Mouse (Mus musculus) hindbrain, embryonic 15.5 days (tissue): ENCODE measurements at regions not wholly inside any gene's neighbourhood (a gene's known extent, or its start where the extent isn't known, plus 50 kb on each side); places are given as distances from the start of the nearest gene placed in this dataset.
"Not testable (repeated sequence)": the region's sequence is repeated elsewhere in the genome, so short reads cannot be mapped to it uniquely, and the experiment has no call there.

Experiments
- ATAC-seq: fragments of 200-750 bp; cut with Nextera tagmentation; 2 replicates; pipeline ENCODE4 v1.8.0; 2017; ENCODE audit warnings: low read depth, moderate number of reproducible peaks, moderate TSS enrichment; ENCODE audit not compliant: low FRiP score
- H3K27ac ChIP-seq: fragments of 300-500 bp; sonication (generic); replicated peaks from 2 replicates; pipeline ENCODE4 v1.5.1; 2015; ENCODE audit warnings: mild to moderate bottlenecking, inconsistent platforms
- H3K27me3 ChIP-seq: fragments of 300-500 bp; sonication (generic); 2 replicates; pipeline ENCODE4 v1.6.1; 2015; ENCODE audit warnings: control low read depth, inconsistent platforms
- H3K36me3 ChIP-seq: fragments of 300-500 bp; sonication (generic); 2 replicates; pipeline ENCODE4 v1.6.1; 2015; ENCODE audit warnings: control low read depth, inconsistent platforms
- H3K4me1 ChIP-seq: fragments of 300-500 bp; sonication (generic); replicated peaks from 2 replicates; pipeline ENCODE4 v1.6.1; 2015; ENCODE audit warnings: control low read depth, inconsistent platforms
- H3K4me2 ChIP-seq: fragments of 300-500 bp; sonication (generic); 2 replicates; pipeline ENCODE4 v1.6.1; 2015; ENCODE audit warnings: moderate library complexity, mild to moderate bottlenecking, inconsistent platforms
- H3K4me3 ChIP-seq: fragments of 300-500 bp; sonication (generic); 2 replicates; pipeline ENCODE4 v1.5.1; 2015; ENCODE audit warnings: mild to moderate bottlenecking, inconsistent platforms
- H3K9ac ChIP-seq: fragments of 300-500 bp; sonication (generic); 2 replicates; pipeline ENCODE4 v1.6.1; 2015; ENCODE audit warnings: inconsistent platforms
- H3K9me3 ChIP-seq: fragments of 300-500 bp; sonication (generic); 2 replicates; pipeline ENCODE4 v1.6.1; 2016; ENCODE audit warnings: control low read depth, inconsistent platforms
- WGBS: fragments of 180-500 bp; shearing (Covaris S2); methylation state at CpG from one replicate; pipeline ENCODE4 v1.1.7; 2015; 5-methylcytosine and 5-hydroxymethylcytosine counted together

GRCm38 (mm10) chr14:114485781-114486180 is 606.2 kb upstream of the Gpc5 start:
- no peaks in the 10 kb centered on the region for H3K9me3 ChIP-seq
- no peak overlapping the region for H3K27ac ChIP-seq
- no peak overlapping the region for H3K4me3 ChIP-seq
- H3K9ac ChIP-seq = no peak overlapping the region
- H3K4me1 ChIP-seq = no peaks in the 10 kb centered on the region
- no peak for ATAC-seq
- H3K27me3 ChIP-seq = no peaks in the 10 kb centered on the region
- H3K36me3 ChIP-seq = no peaks in the 10 kb centered on the region
- no peak overlapping the region for H3K4me2 ChIP-seq
- WGBS = 94% methylated on average over 4 of the region's 4 CpGs

DNA sequence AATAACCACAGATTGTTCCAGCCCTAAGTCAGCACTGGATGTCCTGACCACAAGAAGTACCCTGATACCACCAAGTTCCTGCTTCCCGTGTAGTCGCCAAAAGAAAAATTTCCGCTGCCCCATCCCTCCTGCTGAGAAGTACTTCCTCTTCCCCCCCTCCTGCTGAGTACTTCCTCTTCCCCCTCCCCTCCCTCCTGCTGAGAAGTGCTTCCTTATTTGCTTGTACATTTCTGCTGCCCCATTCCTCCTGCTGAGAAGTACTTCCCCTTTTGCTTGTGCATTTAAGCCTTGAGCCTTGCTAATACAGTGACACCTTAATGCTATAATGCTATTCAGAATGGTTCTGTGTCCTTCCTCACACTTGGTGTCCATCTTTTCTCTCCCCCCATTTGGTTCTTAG is 598.6 kb upstream of the Gpc5 start:
- H3K27me3 ChIP-seq, H3K36me3 ChIP-seq: not testable (repeated sequence)

GRCm38 (mm10) chr14:114504976-114505375 is 587.0 kb upstream of the Gpc5 start:
- no peak overlapping the region for H3K4me2 ChIP-seq
- no peak for ATAC-seq
- H3K27me3 ChIP-seq = no peaks in the 10 kb centered on the region

More for the DNA sequence above, 598.6 kb upstream of the Gpc5 start:
- not testable (repeated sequence) for H3K9ac ChIP-seq, H3K4me1 ChIP-seq, ATAC-seq, H3K4me3 ChIP-seq, H3K27ac ChIP-seq, H3K4me2 ChIP-seq, H3K9me3 ChIP-seq
- WGBS = 100% methylated on average over 3 of the region's 3 CpGs

GRCm38 (mm10) chr14:114547910-114548680 is 543.9 kb upstream of the Gpc5 start:
- Histone ChIP-seq H3K9ac (no peak overlapping the region), H3K4me3 (no peak overlapping the region), H3K4me2 (no peak overlapping the region), H3K4me1 (no peaks in the 10 kb centered on the region), H3K27me3 (no peaks in the 10 kb centered on the region), H3K9me3 (no peaks in the 10 kb centered on the region), H3K36me3 (no peaks in the 10 kb centered on the region), H3K27ac (no peak overlapping the region)
- 82% methylated on average over 4 of the region's 4 CpGs for WGBS
- ATAC-seq = no peak

More at GRCm38 (mm10) chr14:114504976-114505375, 587.0 kb upstream of the Gpc5 start:
- Histone ChIP-seq H3K4me1 (no peaks in the 10 kb centered on the region), H3K27ac (no peak overlapping the region), H3K9ac (no peak overlapping the region), H3K4me3 (no peak overlapping the region), H3K9me3 (no peaks in the 10 kb centered on the region), H3K36me3 (no peaks in the 10 kb centered on the region)

DNA sequence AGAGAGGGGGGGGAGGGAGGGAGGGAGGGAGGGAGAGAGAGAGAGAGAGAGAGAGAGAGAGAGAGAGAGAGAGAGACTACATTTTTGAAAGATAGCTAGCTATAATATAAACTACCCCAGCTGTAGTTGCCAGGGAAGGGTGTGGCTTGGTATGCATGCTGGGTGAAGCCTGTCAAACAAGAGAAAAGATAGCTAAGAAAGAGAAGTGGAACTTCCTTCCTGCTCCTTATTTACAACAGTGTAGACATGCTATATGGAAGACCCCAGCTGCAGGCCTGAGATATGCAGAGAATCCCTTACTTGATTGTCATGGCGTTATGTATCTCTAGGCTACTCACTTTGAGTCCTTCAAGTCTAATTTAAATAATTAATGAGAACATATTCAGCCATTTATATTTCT is 542.9 kb upstream of the Gpc5 start:
- WGBS = 84% methylated on average over 1 of the region's 1 CpGs
- H3K4me2 ChIP-seq = no peak overlapping the region
- H3K9me3 ChIP-seq = no peaks in the 10 kb centered on the region
- no peak overlapping the region for H3K4me3 ChIP-seq
- ATAC-seq = no peak
- no peaks in the 10 kb centered on the region for H3K27me3 ChIP-seq
- no peaks in the 10 kb centered on the region for H3K4me1 ChIP-seq
- no peaks in the 10 kb centered on the region for H3K36me3 ChIP-seq
- H3K27ac ChIP-seq = no peak overlapping the region
- no peak overlapping the region for H3K9ac ChIP-seq

DNA sequence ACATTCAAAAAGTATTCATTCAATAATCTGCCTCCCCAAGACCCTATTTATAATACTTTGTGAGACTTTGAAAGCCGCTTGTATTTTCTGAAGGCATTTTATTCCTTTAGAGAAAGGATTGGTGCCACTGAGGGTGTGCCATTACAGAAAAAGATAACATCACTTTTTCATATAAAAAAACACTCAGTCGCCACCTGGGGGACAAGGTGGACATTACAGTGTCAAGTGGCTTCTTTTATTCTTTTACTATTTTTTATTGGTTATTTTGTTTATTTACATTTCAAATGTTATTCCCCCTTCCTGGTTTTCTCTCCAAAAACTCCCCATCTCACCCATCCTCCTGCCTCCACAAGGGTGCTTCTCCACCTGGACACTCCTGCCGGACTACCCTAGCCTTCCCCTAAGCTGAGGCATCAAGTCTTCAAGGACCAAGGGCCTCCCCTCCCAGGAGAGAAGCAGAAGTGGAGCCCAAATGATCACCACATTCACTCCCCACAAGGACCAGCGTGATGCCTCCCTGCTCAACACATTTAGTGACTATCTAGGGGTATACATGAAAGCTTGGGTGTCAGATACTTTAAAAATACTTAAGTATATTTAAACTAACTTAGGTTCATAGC is 525.5 kb upstream of the Gpc5 start:
- 47% methylated on average over 4 of the region's 4 CpGs for WGBS
- Histone ChIP-seq H3K9ac (no peak overlapping the region), H3K4me1 (no peaks in the 10 kb centered on the region), H3K4me2 (no peak overlapping the region), H3K27ac (no peak overlapping the region), H3K36me3 (no peaks in the 10 kb centered on the region), H3K9me3 (no peaks in the 10 kb centered on the region), H3K4me3 (no peak overlapping the region), H3K27me3 (no peaks in the 10 kb centered on the region)
- ATAC-seq = no peak

DNA sequence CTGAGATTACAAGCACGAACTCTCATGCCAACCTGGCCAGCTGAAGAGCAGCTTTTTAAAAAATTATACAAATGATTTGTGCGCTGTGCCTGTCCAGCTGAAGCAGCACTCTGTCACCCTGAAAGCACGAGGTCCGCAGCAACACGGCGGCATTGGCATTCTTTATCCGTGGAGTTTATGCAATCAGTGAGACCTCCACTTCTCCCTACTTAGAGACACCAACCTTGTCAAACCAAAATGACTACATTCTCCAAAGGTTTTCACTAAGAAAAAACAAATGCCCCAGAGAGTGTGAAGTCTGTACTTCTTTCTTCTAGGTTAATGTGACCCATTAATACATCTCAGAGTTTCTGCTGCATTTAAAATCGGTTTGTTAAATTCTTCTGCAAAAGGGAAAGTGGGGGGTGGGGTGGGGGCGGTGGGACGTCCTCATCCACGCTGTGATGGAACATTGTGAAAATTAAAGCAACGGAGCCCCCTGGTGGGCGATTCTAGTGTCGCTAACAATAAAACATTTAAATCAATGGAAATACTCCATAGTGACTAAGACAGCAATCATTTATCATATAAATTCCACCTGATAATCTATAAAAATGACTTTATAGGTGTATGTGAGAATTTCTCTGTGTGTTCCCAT is 524.2 kb upstream of the Gpc5 start:
- Histone ChIP-seq H3K4me1 (no peaks in the 10 kb centered on the region), H3K4me3 (peak overlapping the region; percentile 27), H3K27ac (peak overlapping the region; percentile 10; the same call in 1 of the 2 replicates), H3K36me3 (no peaks in the 10 kb centered on the region), H3K9me3 (no peaks in the 10 kb centered on the region), H3K9ac (0 out of 2 replicates have a peak overlapping the region, but pooled peaks have one; percentile 22), H3K4me2 (peak overlapping the region; percentile 54), H3K27me3 (no peaks in the 10 kb centered on the region)
- ATAC-seq = peak; percentile 83
- 13% methylated on average over 14 of the region's 14 CpGs for WGBS

GRCm38 (mm10) chr14:114587367-114588064 is 504.5 kb upstream of the Gpc5 start:
- no peaks in the 10 kb centered on the region for H3K4me1 ChIP-seq
- ATAC-seq = peak; percentile 54; the same call in 1 of the 2 replicates
- 15% methylated on average over 4 of the region's 4 CpGs for WGBS

DNA sequence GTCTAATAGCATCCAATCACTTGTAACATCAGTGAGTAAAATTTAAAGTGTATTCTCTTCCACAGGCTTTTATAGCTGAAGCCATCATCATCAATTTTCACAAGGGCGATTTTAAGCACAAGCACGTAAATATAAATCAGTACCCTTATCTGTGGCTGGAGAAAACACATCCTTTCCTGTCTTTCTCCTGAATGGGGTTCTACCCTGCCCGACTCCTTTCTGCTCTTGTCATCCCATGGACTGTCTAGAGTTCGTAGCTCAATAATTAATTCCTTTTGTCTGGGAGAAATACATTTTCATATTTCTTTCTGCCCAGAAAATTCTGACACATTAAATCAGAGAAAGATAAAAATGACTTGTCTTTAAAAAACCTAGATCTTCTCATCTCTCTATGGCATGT is 482.7 kb upstream of the Gpc5 start:
- Histone ChIP-seq H3K36me3 (no peaks in the 10 kb centered on the region), H3K4me1 (no peaks in the 10 kb centered on the region), H3K9ac (no peak overlapping the region), H3K4me2 (no peak overlapping the region), H3K27ac (no peak overlapping the region), H3K9me3 (no peaks in the 10 kb centered on the region), H3K27me3 (no peaks in the 10 kb centered on the region), H3K4me3 (no peak overlapping the region)
- ATAC-seq = no peak
- WGBS = 51% methylated on average over 4 of the region's 4 CpGs

More at GRCm38 (mm10) chr14:114587367-114588064, 504.5 kb upstream of the Gpc5 start:
- H3K9ac ChIP-seq = no peak overlapping the region
- no peak overlapping the region for H3K4me2 ChIP-seq
- no peak overlapping the region for H3K4me3 ChIP-seq
- H3K27me3 ChIP-seq = 0 out of 2 replicates have a peak, but pooled peaks cover 3% of the 10 kb centered on the region
- H3K36me3 ChIP-seq = no peaks in the 10 kb centered on the region
- H3K27ac ChIP-seq = no peak overlapping the region
- H3K9me3 ChIP-seq = no peaks in the 10 kb centered on the region

GRCm38 (mm10) chr14:114612400-114612799 is 479.6 kb upstream of the Gpc5 start:
- no peaks in the 10 kb centered on the region for H3K27me3 ChIP-seq

GRCm38 (mm10) chr14:114656636-114657035 is 435.4 kb upstream of the Gpc5 start:
- no peak for ATAC-seq

More at GRCm38 (mm10) chr14:114612400-114612799, 479.6 kb upstream of the Gpc5 start:
- no peak for ATAC-seq
- WGBS = 31% methylated on average over 1 of the region's 1 CpGs
- Histone ChIP-seq H3K27ac (no peak overlapping the region), H3K4me1 (no peaks in the 10 kb centered on the region), H3K4me3 (no peak overlapping the region), H3K9ac (no peak overlapping the region), H3K4me2 (no peak overlapping the region), H3K36me3 (no peaks in the 10 kb centered on the region), H3K9me3 (no peaks in the 10 kb centered on the region)

GRCm38 (mm10) chr14:114662028-114662427 is 430.0 kb upstream of the Gpc5 start:
- Histone ChIP-seq H3K27ac (no peak overlapping the region), H3K4me2 (no peak overlapping the region), H3K4me1 (no peaks in the 10 kb centered on the region), H3K4me3 (no peak overlapping the region), H3K27me3 (no peaks in the 10 kb centered on the region), H3K9me3 (no peaks in the 10 kb centered on the region), H3K36me3 (no peaks in the 10 kb centered on the region), H3K9ac (no peak overlapping the region)
- WGBS = 76% methylated on average over 2 of the region's 2 CpGs
- ATAC-seq = no peak

More at GRCm38 (mm10) chr14:114656636-114657035, 435.4 kb upstream of the Gpc5 start:
- Histone ChIP-seq H3K27ac (no peak overlapping the region), H3K4me1 (no peaks in the 10 kb centered on the region), H3K27me3 (no peaks in the 10 kb centered on the region), H3K9me3 (no peaks in the 10 kb centered on the region), H3K9ac (no peak overlapping the region), H3K4me3 (no peak overlapping the region), H3K4me2 (no peak overlapping the region), H3K36me3 (no peaks in the 10 kb centered on the region)
- WGBS = 70% methylated on average over 1 of the region's 1 CpGs
